Mouse (Mus musculus) bone marrow macrophage, adult 2 months (primary cell): ENCODE results near the gene Castor2. TPM values are rescaled to one million over a fixed set of nuclear protein-coding genes. Genes with fewer than 3 reads are reported as not detected.
A peak's percentile ranks its signal among the peaks of the same experiment; 100 is the strongest.

Source experiments
- H3K27ac ChIP-seq: 2 replicates; pipeline ENCODE4 v1.5.1; 2012; ENCODE audit warnings: low read depth, low read length; ENCODE audit not compliant: insufficient read depth
- H3K4me1 ChIP-seq: 2 replicates; pipeline ENCODE4 v1.6.1; 2012; ENCODE audit warnings: low read length; ENCODE audit not compliant: control insufficient read depth, insufficient read depth
- H3K4me3 ChIP-seq: 2 replicates; pipeline ENCODE4 v1.5.1; 2012; ENCODE audit warnings: mild to moderate bottlenecking, low read length, moderate library complexity; ENCODE audit not compliant: insufficient read depth
- CTCF ChIP-seq: IDR thresholded peaks from 2 replicates; pipeline ENCODE4 v1.5.1; 2012; ENCODE audit warnings: low read depth, mild to moderate bottlenecking, low read length, moderate library complexity
- POLR2A ChIP-seq: IDR thresholded peaks from 2 replicates; pipeline ENCODE4 v1.6.1; 2012; ENCODE audit warnings: mild to moderate bottlenecking, low read depth, low read length, borderline replicate concordance
- polyA plus RNA-seq: library from polyadenylated mRNA; stranded (reverse); fragments of >200 nt; gene quantifications from 2 replicates; pipeline ENCODE4 v1.2.4, GENCODE M21; 2012; ENCODE audit not compliant: missing spikeins, insufficient read depth, insufficient read length

Castor2 gene
- polyA plus RNA-seq, 1 experiment = 18.9 TPM

- Histone ChIP-seq H3K4me3 (no peak overlapping the region), H3K4me1 (peaks cover 32% of the 10 kb centered on the region), H3K27ac (peak overlapping the region; percentile 54)
- TF ChIP-seq POLR2A = no peak
- TF ChIP-seq CTCF = 0 out of 2 replicates have a peak, but pooled peaks have one; percentile 7
Observed at GRCm38 (mm10) chr5:134101322-134101721, 1.8 kb downstream of the Castor2 start.

- peak overlapping the region; percentile 54 for H3K27ac ChIP-seq
- peaks cover 32% of the 10 kb centered on the region for H3K4me1 ChIP-seq
- TF ChIP-seq POLR2A (no peak), CTCF (no peak)
- no peak overlapping the region; the same call in 1 of the 2 replicates for H3K4me3 ChIP-seq
Observed at GRCm38 (mm10) chr5:134101883-134102282, 2.4 kb downstream of the Castor2 start.

GRCm38 (mm10) chr5:134102720-134103119 is 3.2 kb downstream of the Castor2 start:
- peaks cover 32% of the 10 kb centered on the region for H3K4me1 ChIP-seq
- H3K27ac ChIP-seq = peak overlapping the region; percentile 51
- no peak for TF ChIP-seq CTCF
- TF ChIP-seq POLR2A = no peak
- no peak overlapping the region for H3K4me3 ChIP-seq

GRCm38 (mm10) chr5:134105829-134106228 is 6.3 kb downstream of the Castor2 start:
- H3K4me1 ChIP-seq = peaks cover 29% of the 10 kb centered on the region
- H3K4me3 ChIP-seq = no peak overlapping the region
- TF ChIP-seq CTCF (no peak), POLR2A (no peak)

GRCm38 (mm10) chr5:134114981-134115380 is 15.5 kb downstream of the Castor2 start:
- Histone ChIP-seq H3K4me1 (peaks cover 10% of the 10 kb centered on the region), H3K27ac (no peak overlapping the region)
- no peak for TF ChIP-seq POLR2A
- TF ChIP-seq CTCF = no peak

More at GRCm38 (mm10) chr5:134105829-134106228, 6.3 kb downstream of the Castor2 start:
- H3K27ac ChIP-seq = peak overlapping the region; percentile 68

GRCm38 (mm10) chr5:134115639-134116259 is 16.2 kb downstream of the Castor2 start:
- Histone ChIP-seq H3K4me1 (peaks cover 10% of the 10 kb centered on the region), H3K4me3 (no peak overlapping the region), H3K27ac (no peak overlapping the region)
- TF ChIP-seq POLR2A = no peak

More at GRCm38 (mm10) chr5:134114981-134115380, 15.5 kb downstream of the Castor2 start:
- no peak overlapping the region for H3K4me3 ChIP-seq

GRCm38 (mm10) chr5:134118798-134119407 is 19.4 kb downstream of the Castor2 start:
- Histone ChIP-seq H3K4me1 (peaks cover 10% of the 10 kb centered on the region), H3K27ac (no peak overlapping the region), H3K4me3 (no peak overlapping the region)
- TF ChIP-seq CTCF = no peak
- TF ChIP-seq POLR2A = no peak

GRCm38 (mm10) chr5:134119481-134120120 is 20.1 kb downstream of the Castor2 start:
- H3K27ac ChIP-seq = no peak overlapping the region
- no peak overlapping the region for H3K4me3 ChIP-seq
- H3K4me1 ChIP-seq = peaks cover 10% of the 10 kb centered on the region
- no peak for TF ChIP-seq CTCF
- no peak for TF ChIP-seq POLR2A

GRCm38 (mm10) chr5:134120135-134120534 is 20.6 kb downstream of the Castor2 start:
- peaks cover 10% of the 10 kb centered on the region for H3K4me1 ChIP-seq

GRCm38 (mm10) chr5:134121138-134121892 is 21.8 kb downstream of the Castor2 start:
- Histone ChIP-seq H3K4me1 (peaks cover 5% of the 10 kb centered on the region), H3K27ac (no peak overlapping the region)

More at GRCm38 (mm10) chr5:134120135-134120534, 20.6 kb downstream of the Castor2 start:
- TF ChIP-seq CTCF = no peak
- Histone ChIP-seq H3K27ac (no peak overlapping the region), H3K4me3 (no peak overlapping the region)

More at GRCm38 (mm10) chr5:134121138-134121892, 21.8 kb downstream of the Castor2 start:
- TF ChIP-seq CTCF = no peak
- TF ChIP-seq POLR2A = no peak
- H3K4me3 ChIP-seq = no peak overlapping the region
